Mouse (Mus musculus) lung, postnatal 25 days (tissue): ENCODE data around the gene Nid2.

Experiments
- DNase-seq: peaks from one replicate; pipeline ENCODE4 v3.0.0; 2022; ENCODE audit warnings: low spot score

The Nid2 gene

GRCm38 (mm10) chr14:19858808-19859776 is 108.0 kb downstream of the Nid2 start:
- peak; percentile 4 for DNase-seq

GRCm38 (mm10) chr14:19860281-19860680 is 109.2 kb downstream of the Nid2 start:
- DNase-seq, result no peak
